Mouse (Mus musculus) C2C12 (cell line): ENCODE measurements at regions not wholly inside any gene's neighbourhood (a gene's known extent, or its start where the extent isn't known, plus 50 kb on each side); places are given as distances from the start of the nearest gene placed in this dataset.

Source experiments
- CTCF ChIP-seq: IDR thresholded peaks from one replicate; pipeline ENCODE4 v1.5.1; 2011; ENCODE audit not compliant: control insufficient read depth, insufficient read depth, insufficient read length
- MYOD1 ChIP-seq: IDR thresholded peaks from one replicate; pipeline ENCODE4 v1.6.1; 2011; ENCODE audit warnings: low read depth; ENCODE audit not compliant: control insufficient read depth, insufficient read length

DNA sequence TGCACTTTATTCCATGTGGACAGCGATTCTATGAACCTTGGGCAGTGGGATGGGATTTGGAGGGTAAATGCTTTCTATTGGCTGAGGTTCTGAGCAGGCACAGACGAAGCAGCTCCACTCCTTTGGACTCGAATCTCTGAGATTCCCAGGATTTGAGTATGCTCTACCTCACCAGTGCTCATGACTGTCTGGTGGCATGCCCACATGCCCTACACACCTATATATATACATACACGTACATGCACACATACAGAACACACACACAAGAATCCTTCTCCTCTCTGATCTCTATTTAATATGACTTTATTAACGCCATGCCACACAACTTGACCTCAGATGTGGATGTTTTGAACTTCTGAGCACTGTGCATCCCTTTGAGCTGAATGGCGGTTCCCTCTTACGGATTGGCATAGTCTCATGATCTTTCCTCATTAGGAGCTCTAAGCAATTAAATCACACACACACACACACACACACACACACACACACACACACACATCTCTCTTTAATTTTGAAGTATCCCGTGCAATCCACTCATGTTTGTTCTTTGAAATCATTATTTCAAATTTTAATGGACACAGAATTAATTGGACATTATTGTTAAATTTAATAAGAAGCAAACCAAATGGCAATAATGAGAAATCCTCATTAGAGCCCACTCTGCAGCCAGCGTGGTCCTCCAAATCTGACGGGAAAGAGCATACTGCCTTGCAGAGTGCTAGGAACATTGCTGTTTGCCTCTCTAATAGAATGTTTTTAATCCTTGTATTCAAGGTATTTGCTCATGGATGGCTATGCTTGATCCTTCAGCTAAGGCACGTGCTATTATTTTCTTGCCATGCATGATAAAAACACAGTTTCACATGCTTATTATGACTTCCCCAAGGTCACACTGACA lies 205.1 kb upstream of the Kirrel3 start:
- TF ChIP-seq MYOD1 (no peak), CTCF (no peak)
